ENCODE assay signal across 1 mouse cellular context in the genomic region with DNA sequence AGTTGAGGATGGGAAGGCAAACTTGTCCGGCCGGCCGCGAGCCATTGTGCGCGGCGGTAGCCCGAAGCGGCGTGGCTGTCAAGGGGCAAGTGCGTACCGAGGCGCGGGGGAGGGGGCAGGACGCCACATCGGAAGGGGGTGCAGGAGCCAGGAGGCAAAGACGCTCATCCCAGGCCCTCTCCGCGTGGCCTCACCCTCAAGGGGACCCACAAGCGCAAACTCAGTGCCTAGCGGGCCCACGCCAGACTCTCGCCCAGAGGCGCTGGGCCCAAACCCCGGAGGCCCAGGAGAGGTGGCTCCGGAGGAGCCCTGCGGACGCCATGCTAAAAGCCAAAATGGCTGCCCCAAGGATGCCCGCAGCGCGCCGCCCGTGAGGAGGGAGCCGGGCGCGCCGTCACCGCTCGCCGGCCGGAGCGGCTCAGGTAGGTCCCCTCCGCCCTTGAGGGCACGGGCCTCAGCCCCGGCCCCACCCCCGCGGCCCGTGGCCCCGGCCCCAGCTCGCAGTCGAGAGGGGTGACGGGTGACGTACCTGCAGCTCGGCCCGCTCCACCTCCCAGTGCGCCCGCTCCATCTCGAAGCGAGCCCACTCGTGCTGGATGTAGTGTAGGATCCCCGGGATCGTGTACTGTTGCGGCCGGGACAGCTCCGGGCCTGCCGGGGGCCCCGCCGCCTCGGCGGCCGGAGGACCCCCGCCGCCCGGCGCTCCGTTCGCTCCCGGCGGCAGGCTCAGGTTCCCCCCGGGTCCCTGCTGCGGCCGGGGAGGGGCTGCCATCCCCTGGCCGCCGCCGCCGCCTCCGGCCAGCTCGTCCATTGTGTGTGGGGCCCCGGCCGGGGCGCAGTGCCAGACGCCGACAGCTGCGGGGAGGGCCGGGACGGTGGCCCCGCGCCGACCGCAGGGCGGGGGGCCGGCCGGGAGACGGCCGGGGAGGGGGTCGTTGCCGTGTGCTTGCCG.
TF ChIP-seq lines count a peak whose summit lies in the region.

Ap4s1 (plus strand) TSS at position 141 of the 952 bp plus-strand sequence.

TF ChIP-seq in CH12.LX, 34 proteins besides CTCF, POLR2A, EP300 and RAD21 (continued from another document):
- TF ChIP-seq ETS1 (conservative IDR thresholded peaks at IDR 0.05; ENCODE audit: low read depth, low read length), result no peak
- peak; percentile 22; the same call in 1 of the 2 replicates for TF ChIP-seq TBP (conservative IDR thresholded peaks at IDR 0.05; ENCODE audit: low read depth, low read length)
- peak; percentile 38; the same call in 1 of the 2 replicates for TF ChIP-seq MYC (IDR thresholded peaks at IDR 0.05; ENCODE audit: low read depth, low read length)
- TF ChIP-seq MAX (IDR thresholded peaks at IDR 0.05; ENCODE audit: low read length), result peak; percentile 71; the same call in 1 of the 2 replicates
- peak; percentile 65 for TF ChIP-seq NRF1 (IDR thresholded peaks at IDR 0.05; ENCODE audit: low read depth, low read length)
- TF ChIP-seq SMC3 (IDR thresholded peaks at IDR 0.05; ENCODE audit: low read depth, low read length), result no peak
- TF ChIP-seq BHLHE40 (IDR thresholded peaks at IDR 0.05; ENCODE audit: low read depth, low read length), result peak; percentile 36; the same call in 1 of the 2 replicates
- no peak for TF ChIP-seq USF2 (conservative IDR thresholded peaks at IDR 0.05; ENCODE audit: low read depth, low read length)
- TF ChIP-seq MXI1 (IDR thresholded peaks at IDR 0.05; ENCODE audit: low read depth, low read length), result peak; percentile 96
- TF ChIP-seq CHD2 (IDR thresholded peaks at IDR 0.05; ENCODE audit: low read length), result peak; percentile 53
- TF ChIP-seq ELF1 (IDR thresholded peaks at IDR 0.05; ENCODE audit: low read depth, low read length), result 0 out of 2 replicates have a peak, but pooled peaks have one; percentile 21
- no peak for TF ChIP-seq RCOR1 (conservative IDR thresholded peaks at IDR 0.05; ENCODE audit: low read depth, low read length)
- peak; percentile 40; the same call in 1 of the 2 replicates for TF ChIP-seq IRF4 (IDR thresholded peaks at IDR 0.05; ENCODE audit: low read depth, low read length)
- no peak for TF ChIP-seq E2F4 (IDR thresholded peaks at IDR 0.05; ENCODE audit: insufficient replicate concordance, low read depth, low read length)
- peak; percentile 35 for TF ChIP-seq HCFC1 (IDR thresholded peaks at IDR 0.05; ENCODE audit: low read depth, low read length)
- TF ChIP-seq ZMIZ1 (IDR thresholded peaks at IDR 0.05; ENCODE audit: low read depth, low read length), result no peak
- TF ChIP-seq GABPA (IDR thresholded peaks at IDR 0.05; ENCODE audit: insufficient replicate concordance, low read depth, low read length), result no peak
